Mouse (Mus musculus) midbrain, embryonic 10.5 days (tissue): ENCODE results near the gene Gm9049. TPM values are rescaled to one million over a fixed set of nuclear protein-coding genes. Genes with fewer than 3 reads are reported as not detected.

Source experiments
- polyA plus RNA-seq: library from polyadenylated mRNA; unstranded; fragments of >200 nt; fragmentation: Nextera tagmentation; extraction: Ambion mirVana; gene quantifications from 2 replicates; pipeline ENCODE4 v1.2.1, GENCODE M21; 2016

The Gm9049 gene
- polyA plus RNA-seq, 1 experiment from 2014 or later, result 0.12 TPM

Other genes with a start within 250 kb of the Gm9049 start
- gene Mdm1, start 212.3 kb downstream of the Gm9049 start, polyA plus RNA-seq, result 53.8 and 56.2 TPM in 2 replicates
- gene Il22, start 149.2 kb downstream of the Gm9049 start, polyA plus RNA-seq, result 0.10 TPM in 1 of 2 replicates, not detected in the other
- 0.11 TPM in 1 of 2 replicates, not detected in the other for gene Gm32717, start 113.3 kb downstream of the Gm9049 start, polyA plus RNA-seq
- gene Gm32802, start 95.4 kb downstream of the Gm9049 start, polyA plus RNA-seq, result 0.11 TPM in 1 of 2 replicates, not detected in the other
- gene Iltifb, start 59.1 kb downstream of the Gm9049 start, polyA plus RNA-seq, result not detected in 2 replicates
- gene Gm9040, start 27.1 kb downstream of the Gm9049 start, polyA plus RNA-seq, result not detected in 2 replicates
- not detected in 2 replicates for gene Gm9044, start 21.7 kb downstream of the Gm9049 start, polyA plus RNA-seq
- gene Gm9045, start 16.3 kb downstream of the Gm9049 start, polyA plus RNA-seq, result 0.06 and 0.12 TPM in 2 replicates
- gene Gm9046, start 10.8 kb downstream of the Gm9049 start, polyA plus RNA-seq, result not detected in 2 replicates
- not detected in 2 replicates for gene Gm9048, start 5.4 kb downstream of the Gm9049 start, polyA plus RNA-seq
- gene Ifng, start 86.9 kb upstream of the Gm9049 start, polyA plus RNA-seq, result not detected in 2 replicates